Mouse (Mus musculus) ES-Bruce4 (cell line): Measurements from ENCODE around the gene Fat3. TPM values are rescaled to one million over a fixed set of nuclear protein-coding genes. Genes with fewer than 3 reads are reported as not detected.

ENCODE experiments used
- H3K27ac ChIP-seq: 2 replicates; pipeline ENCODE4 v1.5.1; 2012; ENCODE audit warnings: low read length, inconsistent platforms; ENCODE audit not compliant: insufficient read depth
- H3K27me3 ChIP-seq: 2 replicates; pipeline ENCODE4 v1.6.1; 2012; ENCODE audit warnings: mild to moderate bottlenecking, low read length, inconsistent platforms; ENCODE audit not compliant: control insufficient read depth, poor library complexity, insufficient read depth, severe bottlenecking
- H3K36me3 ChIP-seq: 2 replicates; pipeline ENCODE4 v1.6.1; 2012; ENCODE audit warnings: inconsistent platforms, mild to moderate bottlenecking, low read length, moderate library complexity; ENCODE audit not compliant: control insufficient read depth, poor library complexity, insufficient read depth, severe bottlenecking
- H3K4me1 ChIP-seq: one replicate; pipeline ENCODE4 v1.8.1; 2011; ENCODE audit warnings: low read length; ENCODE audit not compliant: control insufficient read depth, insufficient read depth
- H3K4me3 ChIP-seq: 2 replicates; pipeline ENCODE4 v1.5.1; 2011; ENCODE audit warnings: low read depth, mild to moderate bottlenecking, low read length
- H3K9ac ChIP-seq: 2 replicates; pipeline ENCODE4 v1.6.1; 2012; ENCODE audit warnings: low read depth, mild to moderate bottlenecking, inconsistent platforms; ENCODE audit not compliant: poor library complexity, severe bottlenecking
- H3K9me3 ChIP-seq: replicated peaks from 2 replicates; pipeline ENCODE4 v1.6.1; 2012; ENCODE audit warnings: mild to moderate bottlenecking, low read length, inconsistent platforms; ENCODE audit not compliant: control insufficient read depth, poor library complexity, insufficient read depth, severe bottlenecking
- CTCF ChIP-seq: IDR thresholded peaks from one replicate; pipeline ENCODE4 v1.8.1; 2011; ENCODE audit warnings: low read depth, low read length
- EP300 ChIP-seq: IDR thresholded peaks from 2 replicates; pipeline ENCODE4 v1.6.1; 2011; ENCODE audit warnings: low read depth, low read length; ENCODE audit not compliant: insufficient read depth
- POLR2A ChIP-seq: IDR thresholded peaks from one replicate; pipeline ENCODE4 v1.8.1; 2011; ENCODE audit warnings: low read length; ENCODE audit not compliant: insufficient read depth
- polyA plus RNA-seq: library from polyadenylated mRNA; stranded (reverse); fragments of >200 nt; gene quantifications from 2 replicates; pipeline ENCODE4 v1.2.4, GENCODE M21; 2011; ENCODE audit warnings: low read depth; ENCODE audit not compliant: missing spikeins, insufficient read depth, insufficient read length

Gene Fat3
- polyA plus RNA-seq, 1 experiment, result 0.12 TPM

GRCm38 (mm10) chr9:16310305-16310704, 190.8 kb downstream of the Fat3 start:
- Histone ChIP-seq H3K27ac (no peak overlapping the region), H3K4me1 (no peaks in the 10 kb centered on the region), H3K9ac (no peak overlapping the region), H3K36me3 (no peaks in the 10 kb centered on the region), H3K9me3 (no peaks in the 10 kb centered on the region), H3K27me3 (no peaks in the 10 kb centered on the region), H3K4me3 (no peak overlapping the region)
- no peak for TF ChIP-seq CTCF
- no peak for TF ChIP-seq POLR2A
- TF ChIP-seq EP300, result no peak

- H3K9me3 ChIP-seq, result no peaks in the 10 kb centered on the region
- no peaks in the 10 kb centered on the region for H3K4me1 ChIP-seq
- H3K27ac ChIP-seq, result no peak overlapping the region
- H3K4me3 ChIP-seq, result no peak overlapping the region
- no peak for TF ChIP-seq POLR2A
- no peak for TF ChIP-seq EP300
- no peak for TF ChIP-seq CTCF
- no peaks in the 10 kb centered on the region for H3K36me3 ChIP-seq
- no peaks in the 10 kb centered on the region for H3K27me3 ChIP-seq
- no peak overlapping the region for H3K9ac ChIP-seq
Measured at GRCm38 (mm10) chr9:16307789-16308188, 193.3 kb downstream of the Fat3 start.

GRCm38 (mm10) chr9:16306222-16306621, 194.9 kb downstream of the Fat3 start:
- Histone ChIP-seq H3K9ac (no peak overlapping the region), H3K4me3 (no peak overlapping the region), H3K36me3 (no peaks in the 10 kb centered on the region), H3K27me3 (no peaks in the 10 kb centered on the region), H3K9me3 (no peaks in the 10 kb centered on the region), H3K4me1 (no peaks in the 10 kb centered on the region), H3K27ac (no peak overlapping the region)
- TF ChIP-seq EP300 (no peak), CTCF (no peak)

- Histone ChIP-seq H3K9ac (no peak overlapping the region), H3K9me3 (no peaks in the 10 kb centered on the region), H3K27ac (no peak overlapping the region), H3K36me3 (no peaks in the 10 kb centered on the region), H3K4me1 (no peaks in the 10 kb centered on the region), H3K27me3 (no peaks in the 10 kb centered on the region), H3K4me3 (no peak overlapping the region)
- TF ChIP-seq EP300, result no peak
- no peak for TF ChIP-seq CTCF
- no peak for TF ChIP-seq POLR2A
Measured at GRCm38 (mm10) chr9:16305396-16306086, 195.5 kb downstream of the Fat3 start.

GRCm38 (mm10) chr9:16304949-16305348, 196.1 kb downstream of the Fat3 start:
- no peaks in the 10 kb centered on the region for H3K4me1 ChIP-seq
- no peak overlapping the region for H3K9ac ChIP-seq
- H3K27ac ChIP-seq, result no peak overlapping the region
- no peaks in the 10 kb centered on the region for H3K27me3 ChIP-seq
- no peaks in the 10 kb centered on the region for H3K9me3 ChIP-seq
- TF ChIP-seq POLR2A (no peak), EP300 (no peak)
- H3K4me3 ChIP-seq, result no peak overlapping the region
- H3K36me3 ChIP-seq, result no peaks in the 10 kb centered on the region

- Histone ChIP-seq H3K9me3 (no peaks in the 10 kb centered on the region), H3K4me3 (no peak overlapping the region), H3K4me1 (no peaks in the 10 kb centered on the region), H3K9ac (no peak overlapping the region), H3K27ac (no peak overlapping the region), H3K36me3 (no peaks in the 10 kb centered on the region), H3K27me3 (no peaks in the 10 kb centered on the region)
- no peak for TF ChIP-seq CTCF
- no peak for TF ChIP-seq POLR2A
- TF ChIP-seq EP300, result no peak
Measured at GRCm38 (mm10) chr9:16302484-16302883, 198.6 kb downstream of the Fat3 start.

GRCm38 (mm10) chr9:16297935-16298334, 203.2 kb downstream of the Fat3 start:
- Histone ChIP-seq H3K9me3 (no peaks in the 10 kb centered on the region), H3K4me3 (no peak overlapping the region), H3K9ac (no peak overlapping the region), H3K36me3 (no peaks in the 10 kb centered on the region), H3K27me3 (no peaks in the 10 kb centered on the region), H3K27ac (no peak overlapping the region), H3K4me1 (no peaks in the 10 kb centered on the region)
- TF ChIP-seq POLR2A (no peak), EP300 (no peak), CTCF (no peak)
